Mouse (Mus musculus) adrenal gland, adult 18-20 months (tissue): ENCODE measurements at regions not wholly inside any gene's neighbourhood (a gene's known extent, or its start where the extent isn't known, plus 50 kb on each side); places are given as distances from the start of the nearest gene placed in this dataset.

Experiments
- DNase-seq, 2 experiments: peaks; one replicate each; pipeline ENCODE4 v3.0.0; 2021 to 2022; ENCODE audit warnings: low spot score in 2 of 2

GRCm38 (mm10) chr2:128298996-128299395 is 173.2 kb downstream of the Bcl2l11 start:
- DNase-seq = no peak

GRCm38 (mm10) chr2:128301709-128302108 is 175.9 kb downstream of the Bcl2l11 start:
- no peak for DNase-seq

- no peak for DNase-seq
Measured at GRCm38 (mm10) chr2:128304063-128304712, 178.3 kb downstream of the Bcl2l11 start.

GRCm38 (mm10) chr2:128306693-128307092 is 180.9 kb downstream of the Bcl2l11 start:
- no peak for DNase-seq

GRCm38 (mm10) chr2:128309541-128310030 is 183.7 kb downstream of the Bcl2l11 start:
- DNase-seq = no peak

GRCm38 (mm10) chr2:128310081-128310480 is 184.2 kb downstream of the Bcl2l11 start:
- peak; percentile 62 to 64 for DNase-seq

- DNase-seq = peak in 1 of 2 experiments; percentile 42
Measured at GRCm38 (mm10) chr2:128312084-128312594, 186.3 kb downstream of the Bcl2l11 start.

- DNase-seq = no peak
Measured at GRCm38 (mm10) chr2:128312659-128313581, 187.1 kb downstream of the Bcl2l11 start.

- DNase-seq = no peak
Measured at GRCm38 (mm10) chr2:128313582-128313918, 187.7 kb downstream of the Bcl2l11 start.

- DNase-seq = no peak
Measured at GRCm38 (mm10) chr2:128313948-128314347, 188.1 kb downstream of the Bcl2l11 start.

- no peak for DNase-seq
Measured at GRCm38 (mm10) chr2:128316516-128316915, 190.7 kb downstream of the Bcl2l11 start.

- DNase-seq = no peak
Measured at GRCm38 (mm10) chr2:128318266-128318665, 192.4 kb downstream of the Bcl2l11 start.

GRCm38 (mm10) chr2:128318956-128319355 is 193.1 kb downstream of the Bcl2l11 start:
- no peak for DNase-seq

- no peak for DNase-seq
Measured at GRCm38 (mm10) chr2:128321475-128321874, 195.6 kb downstream of the Bcl2l11 start.

GRCm38 (mm10) chr2:128324256-128325096 is 198.6 kb downstream of the Bcl2l11 start:
- no peak for DNase-seq

- no peak for DNase-seq
Measured at GRCm38 (mm10) chr2:128325097-128325421, 199.2 kb downstream of the Bcl2l11 start.

GRCm38 (mm10) chr2:128325456-128325855 is 199.6 kb downstream of the Bcl2l11 start:
- DNase-seq = no peak

- DNase-seq = no peak
Measured at GRCm38 (mm10) chr2:128330833-128331232, 205.0 kb downstream of the Bcl2l11 start.

- DNase-seq = no peak
Measured at GRCm38 (mm10) chr2:128331275-128331674, 205.4 kb downstream of the Bcl2l11 start.

- no peak for DNase-seq
Measured at GRCm38 (mm10) chr2:128331681-128332080, 205.8 kb downstream of the Bcl2l11 start.
